Mouse (Mus musculus): ENCODE measurements around the gene Slc10a1.
"Not testable (repeated sequence)": the region's sequence is repeated elsewhere in the genome, so short reads cannot be mapped to it uniquely, and the experiment has no call there.

The Slc10a1 gene

DNA sequence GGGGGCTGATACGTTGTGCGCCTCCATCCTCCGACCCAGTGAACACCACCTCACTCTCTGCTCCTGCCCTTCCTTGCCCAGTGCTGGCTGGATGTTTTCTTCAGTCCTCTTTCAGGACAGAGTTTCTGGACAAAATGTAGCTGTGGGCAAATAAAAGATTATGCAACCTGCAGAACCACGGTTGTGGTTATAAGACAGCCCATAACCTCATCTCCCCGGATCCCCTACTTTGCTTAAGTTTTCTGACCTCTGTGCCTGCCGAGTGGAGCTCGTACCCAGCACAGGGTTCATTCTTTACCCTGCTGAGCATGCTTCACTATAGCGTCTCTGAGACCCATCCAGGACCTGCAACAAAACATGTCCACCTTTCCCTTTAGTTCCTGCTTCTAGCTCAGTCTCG lies 587 bp downstream of the Slc10a1 start:
- in situ Hi-C loops (cut with MboI, MseI): loop anchor here (25.0 kb wide), 2 partner anchors 894 to 1344 kb away; partner anchors contain the start of gene Pcnx

DNA sequence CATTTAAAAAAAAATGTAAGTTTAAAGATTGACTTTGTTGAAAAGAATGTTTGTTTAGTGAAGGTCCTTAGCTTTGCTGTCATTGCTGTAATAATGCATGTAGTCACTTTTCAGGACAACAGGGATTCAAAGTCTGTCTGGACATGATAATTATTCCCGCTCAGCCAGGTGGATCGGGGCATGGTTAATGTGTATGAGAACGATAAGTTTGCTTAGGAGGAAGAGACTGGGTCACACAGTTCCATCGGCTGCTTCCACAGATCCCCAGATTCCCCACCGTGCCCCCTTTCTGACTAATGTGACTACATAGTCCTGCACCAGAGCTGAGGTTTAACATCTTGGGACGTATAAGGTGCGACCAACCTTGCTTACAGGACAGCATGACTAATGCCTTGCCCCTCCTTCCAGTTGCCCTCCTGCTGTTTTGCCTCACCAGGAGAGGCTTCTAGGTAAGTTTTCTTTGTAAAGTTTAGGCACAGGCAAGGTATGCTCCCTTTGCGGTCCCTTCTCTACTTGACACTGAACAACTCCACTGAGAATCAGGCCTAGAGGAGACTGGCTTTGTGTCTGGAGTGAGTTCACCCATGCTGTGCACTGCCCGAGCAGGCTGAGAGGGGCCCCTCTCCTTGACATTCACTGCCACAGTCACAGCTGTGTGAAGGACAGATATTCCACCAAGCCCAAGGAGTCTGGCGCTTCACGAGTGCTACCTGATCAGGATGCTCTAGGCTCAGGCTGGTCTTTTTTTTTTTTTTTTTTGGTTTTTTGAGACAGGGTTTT lies 2.3 kb downstream of the Slc10a1 start:
- in situ Hi-C loops (cut with MboI, MseI): loop anchor here (25.0 kb wide), 2 partner anchors 896 to 1346 kb away; partner anchors contain the start of gene Pcnx

DNA sequence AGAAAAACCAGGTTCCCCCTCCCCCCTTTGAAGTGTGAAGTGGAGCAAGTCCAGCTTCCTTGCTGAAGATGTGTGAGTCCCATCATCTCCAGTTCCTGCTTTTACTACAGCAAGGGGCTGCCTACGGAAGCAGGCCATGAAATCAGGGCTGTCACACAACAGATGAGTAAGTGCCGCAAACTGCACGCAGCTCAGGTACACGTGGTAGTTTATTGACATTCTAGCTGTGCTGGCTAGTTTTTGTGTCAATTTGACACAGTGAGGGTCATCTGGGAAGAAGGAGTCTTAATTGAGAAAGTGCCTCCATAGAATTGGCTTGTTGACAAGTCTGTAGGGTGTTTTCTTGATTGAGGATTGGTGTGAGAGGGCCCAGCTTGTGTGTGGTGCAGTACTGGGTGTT lies 5.9 kb downstream of the Slc10a1 start:
- in situ Hi-C loops (cut with MboI, MseI): loop anchor here (25.0 kb wide), 2 partner anchors 900 to 1350 kb away; partner anchors contain the start of gene Pcnx

DNA sequence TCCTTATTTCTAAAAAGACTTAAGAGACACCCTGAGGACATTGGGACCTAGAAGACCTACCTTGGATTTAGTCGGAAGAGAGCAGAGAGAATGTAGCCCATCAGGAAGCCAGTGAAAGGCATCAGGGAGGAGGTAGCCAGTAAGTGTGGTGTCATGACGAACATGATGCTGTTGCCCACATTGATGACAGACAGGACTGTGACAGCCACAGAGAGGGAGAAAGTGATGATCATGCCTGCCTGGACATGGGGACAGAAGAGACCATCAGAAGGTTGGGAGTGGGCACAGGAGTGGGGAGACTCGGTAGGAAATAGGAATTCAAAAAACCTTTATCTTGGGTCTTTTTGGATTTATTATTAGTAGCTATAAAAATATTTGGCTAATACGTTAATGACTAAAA lies 10.5 kb downstream of the Slc10a1 start:
- in situ Hi-C loops (cut with MboI, MseI): loop anchor here (25.0 kb wide), 2 partner anchors 904 to 1354 kb away; partner anchors contain the start of gene Pcnx

DNA sequence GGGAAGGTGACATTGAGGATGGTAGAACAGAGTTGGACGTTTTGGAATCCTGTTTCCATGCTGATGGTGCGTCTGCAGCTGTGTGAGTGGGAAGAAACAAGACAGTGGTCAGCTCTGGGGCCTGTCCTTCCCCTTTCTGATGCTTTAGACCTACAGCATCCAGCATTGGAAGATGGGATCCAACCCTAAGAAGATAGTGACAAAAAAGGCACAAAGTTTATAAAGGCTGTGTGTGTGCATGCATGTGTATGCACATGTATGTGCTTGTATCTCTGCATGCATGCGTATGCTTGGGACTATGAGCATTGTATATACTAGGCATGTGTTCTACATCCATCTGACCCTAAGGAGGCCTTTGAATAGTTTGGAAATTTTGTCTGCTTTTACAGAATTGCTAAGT lies 12.5 kb downstream of the Slc10a1 start:
- in situ Hi-C loops (cut with MboI, MseI): loop anchor here (25.0 kb wide), 2 partner anchors 906 to 1356 kb away; partner anchors contain the start of gene Pcnx

DNA sequence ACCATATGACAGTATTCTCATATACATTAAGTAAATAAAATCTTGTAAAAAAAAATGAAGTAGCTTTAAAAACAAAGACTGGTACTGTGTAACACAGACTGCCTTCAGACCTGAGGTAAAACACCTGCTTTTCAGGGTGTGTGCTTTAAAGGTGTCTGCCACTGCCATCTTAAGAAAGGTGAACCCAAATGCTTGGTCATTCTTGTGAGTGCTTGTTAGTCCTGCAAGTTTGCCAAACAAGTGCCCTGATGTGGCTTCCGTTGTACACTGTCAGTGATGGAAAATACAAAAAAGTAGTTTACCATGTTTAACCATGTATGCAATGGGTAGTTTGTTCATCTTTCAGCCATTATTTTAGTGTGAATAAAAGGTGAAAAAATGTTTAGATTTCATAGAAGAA lies 16.0 kb downstream of the Slc10a1 start:
- in situ Hi-C loops (cut with MboI, MseI): loop anchor here (25.0 kb wide), 2 partner anchors 910 to 1360 kb away; partner anchors contain the start of gene Pcnx

DNA sequence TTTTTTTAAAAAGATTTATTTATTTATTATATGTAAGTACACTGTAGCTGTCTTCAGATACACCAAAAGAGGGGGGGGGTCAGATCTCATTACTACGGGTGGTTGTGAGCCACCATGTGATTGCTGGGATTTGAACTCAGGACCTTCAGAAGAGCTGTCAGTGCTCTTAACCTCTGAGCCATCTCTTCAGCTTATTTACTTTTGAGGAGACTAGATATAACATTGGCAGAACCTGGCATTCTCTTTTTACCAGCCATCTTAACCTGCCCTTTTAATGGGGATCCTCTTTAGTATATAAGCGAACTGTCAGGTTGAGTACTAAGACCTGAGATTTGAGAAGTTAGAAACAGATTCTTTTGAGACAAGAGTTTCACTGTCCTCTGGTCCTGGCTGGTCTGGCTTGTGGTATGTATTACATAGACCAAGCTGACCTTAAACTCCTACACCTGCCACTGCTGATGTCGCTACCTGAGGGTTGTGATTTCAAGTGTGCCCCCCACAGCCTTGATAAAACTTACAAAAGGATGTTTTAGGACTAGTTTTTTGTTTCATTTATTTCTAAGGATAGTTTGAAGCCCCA lies 16.8 kb downstream of the Slc10a1 start:
- in situ Hi-C loops (cut with MboI, MseI): loop anchor here (25.0 kb wide), 2 partner anchors 911 to 1361 kb away; partner anchors contain the start of gene Pcnx

DNA sequence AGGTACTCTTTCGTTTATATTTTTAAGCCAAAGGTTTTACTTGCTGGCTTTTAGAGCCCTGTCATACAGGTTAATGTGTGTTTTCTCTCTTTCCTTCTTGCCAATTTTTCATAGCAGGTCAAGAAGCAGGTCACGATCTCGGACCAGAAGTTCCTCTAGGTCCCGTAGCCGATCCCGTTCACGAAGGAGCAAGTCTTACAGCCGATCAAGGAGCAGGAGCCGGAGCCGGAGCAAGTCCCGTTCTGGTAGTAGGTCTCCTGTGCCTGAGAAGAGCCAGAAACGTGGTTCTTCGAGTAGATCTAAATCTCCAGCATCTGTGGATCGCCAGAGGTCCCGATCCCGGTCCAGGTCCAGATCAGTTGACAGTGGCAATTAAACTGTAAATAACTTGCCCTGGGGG lies 18.9 kb downstream of the Slc10a1 start:
- in situ Hi-C loops (cut with MboI, MseI): loop anchor here (25.0 kb wide), 2 partner anchors 913 to 1363 kb away; partner anchors contain the start of gene Pcnx

DNA sequence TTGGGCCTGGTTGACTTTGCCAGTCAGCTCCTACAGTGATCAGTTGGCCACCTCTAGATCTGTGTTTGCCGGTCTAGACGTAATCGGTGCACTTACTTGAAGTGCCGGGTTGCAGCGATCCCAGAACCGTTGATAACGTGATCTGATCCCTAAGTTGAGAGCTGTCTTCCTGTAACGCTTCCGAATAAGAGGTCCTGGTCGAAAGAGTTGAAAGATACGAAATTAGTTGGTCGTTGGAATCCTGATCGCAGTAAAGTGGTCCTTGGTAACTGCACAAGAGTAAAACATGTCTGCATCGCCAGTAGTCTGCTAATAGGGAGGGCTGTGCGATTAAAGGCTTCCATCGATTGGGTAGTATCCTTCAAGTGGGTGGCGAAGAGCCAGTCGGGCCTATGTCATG lies 20.3 kb downstream of the Slc10a1 start:
- in situ Hi-C loops (cut with MboI, MseI): no loop called here

DNA sequence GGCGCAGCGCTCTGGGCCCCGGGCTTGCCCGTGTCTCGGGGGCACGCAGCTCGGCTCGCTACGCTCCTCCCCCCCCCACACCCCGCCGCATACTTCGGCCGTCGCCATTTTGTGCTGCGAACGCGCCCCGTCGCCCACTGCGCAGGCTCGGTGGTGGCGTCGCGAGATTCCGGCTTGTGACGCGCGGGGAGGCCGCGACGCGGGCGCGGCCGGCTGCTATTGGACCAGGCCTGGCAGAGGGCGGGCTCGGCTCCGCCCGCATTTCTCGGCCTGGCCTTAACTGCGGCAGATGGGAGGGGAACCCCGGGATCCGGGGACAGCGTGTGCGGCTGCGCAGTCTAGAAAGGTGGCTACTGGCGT lies 22.5 kb downstream of the Slc10a1 start:
- in situ Hi-C loops (cut with MboI, MseI): no loop called here

DNA sequence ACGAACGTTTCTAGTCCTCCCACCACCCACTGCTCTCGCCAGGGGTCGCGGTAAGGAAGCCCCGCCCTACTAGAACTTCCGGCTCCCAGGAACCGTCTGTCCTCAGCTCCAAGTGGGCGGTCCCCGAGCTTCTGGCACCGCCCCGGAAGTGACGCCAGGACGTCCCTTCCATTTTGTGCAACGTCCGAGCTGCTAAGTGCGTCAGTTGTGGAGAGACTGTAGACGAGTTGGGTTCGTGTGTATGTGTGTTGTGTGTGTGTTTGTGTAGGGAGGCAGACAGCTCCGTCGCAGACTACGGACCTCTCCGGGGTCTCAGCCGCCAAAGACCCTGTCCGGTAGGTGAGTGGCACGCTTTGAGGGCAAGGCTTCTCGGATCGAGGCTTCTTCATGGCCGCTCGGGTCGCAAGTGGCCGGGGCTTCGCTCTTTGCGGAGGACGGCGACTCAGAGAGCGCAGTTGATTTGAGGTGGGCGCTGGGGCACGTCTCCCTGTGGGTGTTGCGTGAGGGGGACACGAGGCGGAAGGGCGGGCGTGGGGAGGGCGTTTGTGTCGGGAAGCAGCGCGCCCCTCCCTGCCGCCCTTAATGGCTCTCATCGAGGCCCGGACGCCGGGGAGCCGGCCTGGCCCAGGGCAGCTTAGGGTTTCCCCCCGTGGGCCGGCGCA lies 23.0 kb downstream of the Slc10a1 start, which contains the start of gene Srsf5:
TSS of gene Srsf5 (plus strand) at position 171 of the 662 bp plus-strand sequence.
- in situ Hi-C loops (cut with MboI, MseI): no loop called here

DNA sequence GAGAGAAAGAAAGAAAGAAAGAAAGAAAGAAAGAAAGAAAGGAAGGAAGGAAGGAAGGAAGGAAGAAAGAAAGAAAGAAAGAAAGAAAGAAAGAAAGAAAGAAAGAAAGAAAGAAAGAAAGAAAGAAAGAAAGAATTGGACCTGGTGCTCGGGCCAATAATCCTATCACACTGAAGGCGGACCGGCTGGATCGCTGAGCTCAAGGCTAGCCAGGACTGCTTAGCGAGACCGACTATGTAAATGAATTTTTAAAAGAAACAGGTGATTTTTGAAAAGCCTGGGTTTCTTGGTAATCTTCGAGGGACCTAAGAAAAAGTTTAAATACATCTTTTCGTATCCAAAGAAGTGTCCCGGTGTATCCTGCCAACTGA lies 23.6 kb downstream of the Slc10a1 start:
- in situ Hi-C loops (cut with MboI, MseI): not testable (repeated sequence)

DNA sequence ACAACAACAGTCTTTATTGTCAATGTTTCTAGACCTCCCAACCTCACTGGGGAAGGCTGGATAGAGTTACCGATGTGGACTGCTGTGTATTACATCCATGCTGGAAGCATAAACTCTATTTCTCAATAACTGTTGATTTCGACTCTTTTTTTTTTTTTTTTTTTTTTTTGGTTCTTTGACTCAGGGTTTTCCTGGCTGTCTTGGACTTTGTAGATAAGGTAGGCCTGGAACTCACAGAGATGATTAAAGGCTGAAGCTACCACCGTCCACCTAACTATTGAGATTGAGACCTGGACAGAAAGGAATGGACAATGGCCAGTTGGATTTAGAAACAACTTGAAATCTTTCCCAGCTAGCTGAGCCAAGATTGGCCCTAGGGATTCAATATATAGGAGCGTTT lies 24.3 kb downstream of the Slc10a1 start:
- in situ Hi-C loops (cut with MboI, MseI): no loop called here

DNA sequence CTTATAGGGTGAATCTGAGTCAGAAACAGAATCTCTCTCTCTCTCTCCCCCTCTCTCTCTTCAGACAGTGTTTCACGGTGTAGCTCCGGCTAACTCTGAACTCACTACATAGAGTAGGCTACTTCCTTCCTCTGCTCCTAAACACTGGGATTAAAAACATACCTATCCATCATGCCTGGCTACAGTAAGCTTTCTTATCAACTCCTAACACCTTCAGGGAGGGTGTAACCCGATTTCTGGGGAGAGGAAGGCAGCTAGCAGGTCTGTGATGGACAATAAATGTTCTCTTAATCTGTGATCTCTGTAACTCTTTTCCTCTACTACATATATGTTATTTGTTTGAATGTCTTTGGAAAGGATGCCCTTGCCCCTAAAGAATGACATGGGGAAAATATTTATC lies 25.1 kb downstream of the Slc10a1 start:
- in situ Hi-C loops (cut with MboI, MseI): no loop called here

DNA sequence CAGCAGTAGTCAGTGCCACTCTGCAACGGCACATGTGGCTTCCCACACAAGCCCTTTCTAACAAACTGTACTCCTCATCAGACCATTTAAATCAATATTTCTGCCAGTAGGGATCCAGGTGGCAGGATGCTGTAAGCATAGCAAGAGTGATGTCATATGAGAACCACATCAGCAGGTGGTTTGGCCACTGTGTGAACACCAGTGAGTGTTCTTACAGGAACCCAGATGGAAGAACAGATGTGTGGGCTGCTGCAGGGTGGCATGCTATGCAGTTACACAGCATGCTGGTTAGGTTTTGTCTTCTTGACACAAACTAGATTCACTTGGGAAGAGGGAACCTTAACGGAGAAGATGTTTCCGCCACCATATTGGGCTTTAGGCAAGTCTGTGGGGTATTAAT lies 26.6 kb downstream of the Slc10a1 start:
- in situ Hi-C loops (cut with MboI, MseI): no loop called here

DNA sequence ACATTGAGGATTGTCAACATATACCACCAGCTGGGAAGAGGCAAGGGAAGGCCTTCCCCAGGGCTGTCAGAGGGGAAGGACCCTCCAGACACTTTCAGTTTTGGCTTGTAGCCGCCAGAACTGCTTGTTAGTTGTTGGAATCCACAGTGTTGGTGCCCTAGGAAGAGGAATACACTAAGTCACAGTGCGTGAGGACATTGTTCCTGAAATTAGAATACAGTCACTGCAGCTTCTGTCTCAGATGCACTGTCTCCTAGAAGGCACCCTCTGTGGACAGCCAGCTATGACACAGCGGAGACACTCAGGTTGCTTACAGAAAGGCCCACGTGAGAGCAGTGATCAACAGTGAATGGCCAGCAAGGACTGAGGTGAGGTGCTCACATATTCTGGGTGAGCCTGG lies 29.3 kb downstream of the Slc10a1 start:
- in situ Hi-C loops (cut with MboI, MseI): no loop called here

DNA sequence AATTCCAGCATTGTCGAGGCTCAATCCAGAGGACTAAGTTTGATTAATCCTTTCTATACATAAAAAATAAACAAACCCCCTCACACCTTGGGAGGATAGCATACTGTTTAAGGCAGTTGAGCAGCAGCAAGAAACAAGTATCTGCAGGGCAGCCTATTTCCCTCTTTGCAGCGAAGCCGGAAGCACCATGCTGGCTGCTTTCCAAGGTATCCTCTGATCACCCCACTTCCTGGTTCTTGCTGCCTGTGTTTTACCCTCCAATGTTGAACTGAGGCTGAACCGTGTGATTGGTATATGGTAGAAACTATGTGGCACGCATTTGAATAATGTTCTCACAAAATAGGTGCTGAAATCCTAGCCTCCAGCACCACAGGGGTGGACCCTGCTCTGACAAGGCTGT lies 29.9 kb downstream of the Slc10a1 start:
- in situ Hi-C loops (cut with MboI, MseI): no loop called here

DNA sequence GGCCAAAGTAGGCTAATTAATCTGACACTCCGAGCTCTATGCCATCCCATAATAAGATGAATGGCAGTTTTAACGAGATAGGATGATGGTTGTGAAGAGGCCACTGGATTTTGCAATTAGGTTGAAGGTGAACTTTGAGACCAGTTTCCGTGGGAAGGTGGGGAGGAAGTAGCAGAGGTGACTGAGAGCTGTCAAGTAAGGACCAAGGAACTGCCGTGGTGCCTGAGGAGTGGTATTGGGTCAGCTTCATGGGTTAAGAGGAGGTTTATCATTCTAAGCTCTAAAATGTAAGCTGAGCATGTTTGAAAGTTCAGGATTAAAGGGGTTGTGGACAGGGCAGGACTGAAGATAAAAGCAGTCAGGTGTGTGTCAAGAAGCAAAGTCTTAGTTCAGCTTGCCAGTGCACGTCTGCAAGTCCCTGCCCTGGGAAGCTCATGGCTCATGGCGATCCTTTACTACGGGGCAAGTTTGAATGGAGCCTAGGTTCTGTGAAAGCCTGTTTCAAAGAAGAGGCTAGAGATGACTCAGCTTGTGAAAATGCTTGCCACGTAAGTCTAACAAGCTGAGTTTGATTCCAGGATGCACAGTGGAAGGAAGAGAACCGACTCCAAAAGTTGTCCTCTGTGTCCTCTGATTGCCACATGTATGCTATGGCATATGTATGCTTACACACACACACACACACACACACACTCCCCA lies 31.0 kb downstream of the Slc10a1 start:
- in situ Hi-C loops (cut with MboI, MseI): no loop called here

DNA sequence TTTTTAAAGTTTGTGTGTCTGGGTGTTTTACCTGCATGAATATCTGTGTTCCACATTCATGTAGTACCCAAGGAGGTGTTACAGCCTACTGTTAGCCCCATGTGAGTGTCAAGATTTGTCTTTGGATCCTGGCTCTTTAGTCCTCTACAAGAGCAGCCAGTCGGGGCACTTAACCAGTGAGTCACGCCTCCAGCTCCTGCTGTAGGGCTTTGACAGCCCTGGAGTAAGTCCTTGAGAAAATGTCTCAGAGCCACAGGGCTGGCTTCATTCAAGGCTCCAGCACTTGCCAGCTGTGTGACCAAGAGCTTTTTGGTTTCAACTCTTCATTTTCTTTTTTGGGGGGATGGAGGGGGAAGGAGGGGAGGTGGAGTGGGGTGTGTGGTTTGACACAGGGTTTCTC lies 31.8 kb downstream of the Slc10a1 start:
- in situ Hi-C loops (cut with MboI, MseI): no loop called here

DNA sequence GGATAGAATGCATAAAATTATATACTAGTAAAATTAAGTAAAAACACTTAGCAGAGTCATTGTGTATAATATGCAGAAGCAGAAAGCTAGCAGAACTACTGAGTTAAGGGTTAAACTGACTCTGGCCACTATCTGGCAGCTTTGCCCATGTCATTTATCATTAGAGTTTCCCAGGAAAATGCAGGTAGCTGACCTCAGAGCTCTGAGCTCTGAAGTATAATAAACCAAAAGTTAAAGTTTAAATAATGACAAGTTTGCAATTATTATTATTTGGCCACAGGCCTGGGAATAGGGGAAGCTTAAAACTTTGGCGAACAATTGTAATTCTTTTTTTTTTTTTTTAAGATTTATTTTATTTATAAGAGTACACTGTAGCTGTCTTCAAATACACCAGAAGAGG lies 35.6 kb downstream of the Slc10a1 start:
- in situ Hi-C loops (cut with MboI, MseI): no loop called here

DNA sequence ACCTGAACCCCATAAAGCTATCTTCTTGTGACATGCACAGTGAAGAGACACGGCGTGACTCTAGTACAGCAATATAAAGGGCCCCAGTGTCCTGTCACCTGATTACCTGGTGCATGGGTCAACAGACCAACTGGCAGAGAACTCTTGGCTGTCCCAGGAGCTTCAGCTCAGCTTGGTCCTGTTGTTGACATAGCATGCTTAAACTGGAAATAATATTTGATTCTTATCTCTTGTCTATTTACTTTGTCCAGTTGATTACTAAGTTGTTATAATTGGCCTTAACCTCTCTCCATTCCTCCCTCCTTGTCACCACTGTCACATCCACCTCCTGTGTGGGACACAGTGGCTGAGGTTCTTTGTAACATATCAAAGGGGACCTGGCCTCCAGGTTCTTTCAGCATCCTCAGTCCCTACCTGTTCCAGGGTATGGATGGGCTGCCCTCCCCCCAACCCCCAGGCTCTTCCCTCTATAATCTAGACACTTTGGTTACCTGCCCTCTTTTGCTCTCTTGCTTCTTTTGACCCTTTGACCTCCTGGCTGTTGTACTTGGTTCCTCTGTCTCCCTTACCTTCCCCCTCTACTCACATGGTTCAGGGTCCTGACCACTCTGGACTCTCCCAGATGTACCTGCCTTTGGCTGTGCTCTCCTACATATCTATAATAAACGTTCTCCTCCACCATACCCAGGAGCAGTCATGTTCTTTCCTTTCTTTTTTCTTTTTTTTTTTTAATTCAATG lies 36.9 kb downstream of the Slc10a1 start:
- in situ Hi-C loops (cut with MboI, MseI): no loop called here
